Mouse (Mus musculus): ENCODE data around the gene Srrm3. TPM values are rescaled to one million over a fixed set of nuclear protein-coding genes. Genes with fewer than 3 reads are reported as not detected.

Gene Srrm3
- total RNA-seq (2014; fragmentation: Nextera tagmentation) (not detected in 2 replicates), total RNA-seq (2017) (not detected in 2 replicates)

- peak; percentile 100 for ATAC-seq (replicated peaks; ENCODE audit: poor library complexity, severe bottlenecking)
These were observed at the start of gene Srrm3 for GRCm38 (mm10) chr5:135806555-135807262. TSS of gene Srrm3 (plus strand) at chr5:135806890.

- ATAC-seq (replicated peaks; ENCODE audit: poor library complexity, severe bottlenecking), result no peak
These were observed 44.8 kb upstream of the Srrm3 start for GRCm38 (mm10) chr5:135761881-135762280.

- ATAC-seq (replicated peaks; ENCODE audit: poor library complexity, severe bottlenecking), result peak; percentile 79
These were observed 43.2 kb upstream of the Srrm3 start for GRCm38 (mm10) chr5:135763526-135763925.

- ATAC-seq (replicated peaks; ENCODE audit: poor library complexity, severe bottlenecking), result no peak
These were observed 41.7 kb upstream of the Srrm3 start for GRCm38 (mm10) chr5:135764971-135765370.

GRCm38 (mm10) chr5:135772519-135772918 is 34.2 kb upstream of the Srrm3 start:
- peak; percentile 85 for ATAC-seq (replicated peaks; ENCODE audit: poor library complexity, severe bottlenecking)

GRCm38 (mm10) chr5:135776546-135776945 is 30.1 kb upstream of the Srrm3 start:
- no peak for ATAC-seq (replicated peaks; ENCODE audit: poor library complexity, severe bottlenecking)

GRCm38 (mm10) chr5:135777796-135778470 is 28.8 kb upstream of the Srrm3 start, which contains the start of gene Styxl1:
TSS of gene Styxl1 (minus strand) at chr5:135778385.
- ATAC-seq (replicated peaks; ENCODE audit: poor library complexity, severe bottlenecking), result no peak

GRCm38 (mm10) chr5:135778471-135779445 is 27.9 kb upstream of the Srrm3 start, which contains the start of gene Mdh2:
TSS of gene Mdh2 (plus strand) at chr5:135778480.
- peak; percentile 85 for ATAC-seq (replicated peaks; ENCODE audit: poor library complexity, severe bottlenecking)

GRCm38 (mm10) chr5:135780331-135780730 is 26.4 kb upstream of the Srrm3 start:
- peak; percentile 6 for ATAC-seq (replicated peaks; ENCODE audit: poor library complexity, severe bottlenecking)

GRCm38 (mm10) chr5:135782901-135783300 is 23.8 kb upstream of the Srrm3 start:
- no peak for ATAC-seq (replicated peaks; ENCODE audit: poor library complexity, severe bottlenecking)

GRCm38 (mm10) chr5:135793996-135794858 is 12.5 kb upstream of the Srrm3 start:
- ATAC-seq (replicated peaks; ENCODE audit: poor library complexity, severe bottlenecking), result peak; percentile 85

- ATAC-seq (replicated peaks; ENCODE audit: poor library complexity, severe bottlenecking), result no peak
These were observed 11.9 kb upstream of the Srrm3 start for GRCm38 (mm10) chr5:135794859-135795181.

- no peak for ATAC-seq (replicated peaks; ENCODE audit: poor library complexity, severe bottlenecking)
These were observed 6.9 kb upstream of the Srrm3 start for GRCm38 (mm10) chr5:135799746-135800145.

- ATAC-seq (replicated peaks; ENCODE audit: poor library complexity, severe bottlenecking), result no peak
These were observed 5.8 kb upstream of the Srrm3 start for GRCm38 (mm10) chr5:135800927-135801326.

- no peak for ATAC-seq (replicated peaks; ENCODE audit: poor library complexity, severe bottlenecking)
These were observed 4.0 kb upstream of the Srrm3 start for GRCm38 (mm10) chr5:135802641-135803040.

GRCm38 (mm10) chr5:135803135-135803534 is 3.6 kb upstream of the Srrm3 start:
- no peak for ATAC-seq (replicated peaks; ENCODE audit: poor library complexity, severe bottlenecking)

- ATAC-seq (replicated peaks; ENCODE audit: poor library complexity, severe bottlenecking), result no peak
These were observed 3.0 kb upstream of the Srrm3 start for GRCm38 (mm10) chr5:135803676-135804075.

GRCm38 (mm10) chr5:135804735-135805134 is 2.0 kb upstream of the Srrm3 start:
- no peak for ATAC-seq (replicated peaks; ENCODE audit: poor library complexity, severe bottlenecking)

- no peak for ATAC-seq (replicated peaks; ENCODE audit: poor library complexity, severe bottlenecking)
These were observed 560 bp downstream of the Srrm3 start for GRCm38 (mm10) chr5:135807263-135807637.

- ATAC-seq (replicated peaks; ENCODE audit: poor library complexity, severe bottlenecking), result no peak
These were observed 6.3 kb downstream of the Srrm3 start for GRCm38 (mm10) chr5:135812991-135813390.

Data from granulocyte monocyte progenitor cell, adult 5-6 weeks (primary cell).